Mouse (Mus musculus): ENCODE data around the gene Zcchc8.

Zcchc8 gene

GRCm38 (mm10) chr5:123683377-123684220, 37.3 kb downstream of the Zcchc8 start:
- in situ Hi-C loops (cut with MboI, MseI), result no loop called here

DNA sequence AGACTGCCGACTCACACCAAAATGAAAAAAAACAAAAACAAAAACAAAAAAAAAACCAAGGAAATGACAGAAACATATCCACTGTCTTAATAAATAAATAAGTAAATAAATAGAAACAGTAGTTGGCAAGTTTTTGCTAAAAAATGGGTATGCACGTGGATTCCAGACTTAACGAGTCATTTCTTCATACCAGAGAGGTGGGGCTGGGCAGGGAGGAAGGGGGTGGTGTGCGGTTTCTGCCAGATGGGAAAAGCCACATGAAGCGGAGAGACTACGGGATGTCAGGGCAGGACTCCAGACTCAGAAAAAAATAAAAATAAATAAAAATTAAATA, 37.9 kb downstream of the Zcchc8 start:
- in situ Hi-C loops (cut with MboI, MseI), result no loop called here

DNA sequence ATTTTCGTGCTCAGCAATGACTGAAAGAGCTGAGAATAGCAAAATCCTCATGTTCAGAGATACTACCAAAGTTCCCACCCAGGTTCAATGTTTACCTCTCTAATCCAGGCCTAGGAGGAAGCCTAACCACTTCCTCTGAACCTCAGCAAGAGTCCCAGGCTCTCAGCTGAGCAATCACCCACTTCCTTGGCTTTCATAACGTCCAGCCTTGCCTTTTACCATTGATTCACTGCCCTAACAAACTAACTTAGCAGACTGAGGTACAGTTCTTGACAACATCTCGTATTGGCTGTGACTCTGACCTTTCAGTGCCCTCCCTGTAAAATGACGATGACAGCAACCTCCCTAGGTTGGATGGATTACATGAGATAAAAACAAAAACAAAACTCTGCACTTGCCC, 38.5 kb downstream of the Zcchc8 start:
- in situ Hi-C loops (cut with MboI, MseI), result no loop called here

GRCm38 (mm10) chr5:123679546-123680263, 41.2 kb downstream of the Zcchc8 start:
- in situ Hi-C loops (cut with MboI, MseI), result no loop called here

DNA sequence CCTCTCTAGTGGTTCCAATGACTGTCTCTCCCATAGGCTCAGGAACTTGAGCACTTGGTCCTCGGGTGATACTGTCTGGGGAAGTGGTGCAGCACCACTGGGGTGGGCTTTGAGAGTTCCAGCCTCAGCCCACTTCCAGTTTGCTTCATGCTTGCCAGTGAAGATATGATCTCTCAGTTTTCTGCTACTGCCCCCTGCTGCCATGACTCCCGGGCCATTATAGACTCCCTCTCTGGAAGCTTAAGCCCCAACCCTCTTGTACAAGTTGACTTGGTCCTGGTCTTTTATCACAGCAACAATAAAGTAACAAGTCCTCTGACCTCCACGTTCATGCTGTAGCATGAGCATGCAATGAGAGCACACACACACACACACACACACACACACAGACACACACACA, 41.8 kb downstream of the Zcchc8 start:
- in situ Hi-C loops (cut with MboI, MseI), result no loop called here

DNA sequence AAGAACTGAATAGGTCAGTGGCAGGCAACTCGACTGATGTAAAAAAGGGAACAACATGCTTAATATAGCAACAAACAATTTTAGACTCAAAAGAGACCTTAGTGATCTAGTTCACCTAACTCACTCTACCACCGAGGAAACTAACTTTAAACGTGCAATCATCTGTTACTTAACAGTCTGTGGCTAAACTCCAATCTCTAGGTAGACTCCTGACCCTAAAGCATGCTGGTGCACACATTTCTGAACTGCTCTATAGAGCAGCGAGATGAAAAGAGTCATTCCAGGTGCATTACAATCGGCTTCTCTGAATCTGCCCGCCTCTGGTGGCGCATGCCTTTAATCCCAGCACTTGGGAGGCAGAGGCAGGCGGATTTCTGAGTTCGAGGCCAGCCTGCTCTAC, 45.2 kb downstream of the Zcchc8 start:
- in situ Hi-C loops (cut with MboI, MseI), result no loop called here

DNA sequence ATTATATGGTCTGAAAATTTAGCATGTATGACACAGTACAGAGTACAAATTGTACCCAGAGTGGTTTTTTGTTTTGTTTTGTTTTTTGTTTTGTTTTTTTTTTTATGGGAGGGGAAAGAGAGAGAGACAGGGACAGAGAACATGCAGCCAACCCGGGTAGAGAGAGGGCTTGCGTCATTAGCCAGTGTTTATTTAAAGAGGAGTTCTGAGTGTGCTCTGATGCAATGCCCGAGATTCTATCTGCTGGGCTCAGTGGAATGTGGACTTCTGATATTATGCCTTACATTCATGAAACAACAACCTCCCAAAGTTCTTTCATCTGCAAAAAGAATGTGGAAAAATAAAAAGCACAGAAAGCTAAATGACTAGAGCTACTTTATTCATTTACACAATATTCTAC, 45.7 kb downstream of the Zcchc8 start:
- in situ Hi-C loops (cut with MboI, MseI), result no loop called here

DNA sequence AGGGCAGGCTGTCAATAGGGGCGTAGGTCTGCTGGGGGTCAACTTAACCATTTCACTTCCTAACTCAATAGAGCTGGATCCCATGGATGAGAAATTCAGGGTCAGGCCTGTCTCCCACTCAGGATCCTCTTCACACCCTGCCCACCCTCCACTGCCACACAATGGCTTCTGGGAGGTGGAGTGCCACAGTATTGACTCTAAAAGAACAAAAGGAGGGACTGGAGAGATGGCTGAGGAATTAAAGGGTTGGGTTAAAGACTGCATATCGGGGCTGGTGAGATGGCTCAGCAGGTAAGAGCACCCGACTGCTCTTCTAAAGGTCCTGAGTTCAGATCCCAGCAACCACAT, 49.5 kb downstream of the Zcchc8 start:
- in situ Hi-C loops (cut with MboI, MseI), result no loop called here

- in situ Hi-C loops (cut with MboI, MseI), result no loop called here
Measured at GRCm38 (mm10) chr5:123670800-123671472, 50.0 kb downstream of the Zcchc8 start.

GRCm38 (mm10) chr5:123669991-123670799, 50.7 kb downstream of the Zcchc8 start:
- in situ Hi-C loops (cut with MboI, MseI), result loop anchor here (10.0 kb wide), 1 partner anchor 815 kb away; the partner anchor contains the start of gene Rnf34

DNA sequence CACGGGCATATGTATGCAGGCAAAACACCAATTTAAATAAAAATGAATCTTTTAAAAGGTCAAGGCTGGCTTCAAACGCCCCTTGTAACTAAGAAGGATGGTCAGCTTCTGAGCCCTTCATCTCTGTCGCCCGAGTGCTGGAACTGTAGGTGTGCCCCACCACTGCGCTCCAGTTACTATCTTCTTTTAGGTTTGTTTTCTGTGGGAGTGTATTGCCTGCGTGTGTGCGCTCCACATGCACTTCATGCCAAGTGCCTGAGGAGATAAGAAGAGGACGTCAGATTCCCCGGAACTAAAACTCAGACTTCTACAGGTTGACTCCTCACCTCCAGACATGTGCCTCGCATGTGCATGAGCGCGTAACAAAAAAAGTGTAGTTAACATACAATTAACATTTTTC, 53.0 kb downstream of the Zcchc8 start:
- in situ Hi-C loops (cut with MboI, MseI), result loop anchor here (10.0 kb wide), 1 partner anchor 813 kb away; the partner anchor contains the start of gene Rnf34

DNA sequence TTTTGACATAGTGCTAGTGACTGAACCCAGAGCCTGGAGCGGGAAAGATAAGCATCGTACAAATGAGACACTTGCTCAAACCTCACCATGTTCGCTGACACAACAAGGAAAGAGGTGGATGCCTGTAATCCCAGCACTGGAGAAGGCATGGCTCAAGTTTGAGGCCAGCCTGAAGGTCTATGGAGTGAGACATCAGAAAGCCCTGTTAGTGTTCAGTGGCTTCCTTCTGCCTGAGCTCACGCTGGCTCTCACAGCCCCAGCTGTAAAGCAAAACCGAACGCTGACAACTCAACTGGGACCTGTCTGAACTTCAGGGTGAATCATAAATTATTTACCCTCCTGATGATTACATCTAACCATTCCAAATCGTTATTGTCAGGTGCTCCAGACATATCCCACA, 54.9 kb downstream of the Zcchc8 start:
- in situ Hi-C loops (cut with MboI, MseI), result loop anchor here (10.0 kb wide), 1 partner anchor 811 kb away; the partner anchor contains the start of gene Rnf34

- in situ Hi-C loops (cut with MboI, MseI), result loop anchor here (10.0 kb wide), 1 partner anchor 810 kb away; the partner anchor contains the start of gene Rnf34
Measured at GRCm38 (mm10) chr5:123664329-123664728, 56.6 kb downstream of the Zcchc8 start.

DNA sequence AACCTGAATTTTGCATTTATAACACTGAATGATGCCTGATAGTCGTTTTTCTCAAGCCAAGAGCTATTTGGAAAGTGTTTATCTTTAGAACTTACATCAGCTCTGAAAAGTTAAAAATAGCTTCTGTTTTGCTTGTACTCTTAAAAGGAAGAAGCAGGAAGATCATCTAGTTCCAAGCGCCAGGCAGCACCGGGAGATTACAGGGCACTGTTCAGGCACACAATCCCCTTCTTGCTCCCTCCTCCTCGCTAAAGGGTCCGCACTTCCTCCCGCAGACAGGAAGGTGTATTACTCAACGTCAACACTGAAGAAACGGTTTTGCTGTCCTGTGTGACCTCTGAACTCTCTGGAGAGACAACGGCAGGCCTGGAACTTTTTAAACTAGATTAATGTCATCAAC, 58.8 kb downstream of the Zcchc8 start:
- in situ Hi-C loops (cut with MboI, MseI), result loop anchor here (10.0 kb wide), 1 partner anchor 807 kb away; the partner anchor contains the start of gene Rnf34

DNA sequence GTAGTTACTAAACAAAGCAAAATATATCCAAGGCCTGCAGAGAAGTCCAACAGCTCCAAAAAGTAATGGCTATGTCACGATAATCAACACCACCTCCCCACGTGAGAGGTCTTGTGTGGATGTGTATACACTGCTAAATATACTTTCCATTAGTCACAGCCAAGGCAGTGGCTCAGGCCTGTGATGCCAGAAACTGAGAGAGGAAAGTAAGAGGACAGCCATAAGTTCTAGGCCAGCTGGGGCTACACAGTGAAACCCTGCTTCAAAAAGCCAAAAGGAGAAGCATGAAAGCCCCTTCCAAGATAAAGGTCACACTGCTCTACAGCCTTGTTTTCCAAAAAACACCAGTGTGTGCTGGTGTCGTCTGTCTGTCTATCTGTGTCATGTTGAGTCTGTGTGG, 59.3 kb downstream of the Zcchc8 start:
- in situ Hi-C loops (cut with MboI, MseI), result loop anchor here (10.0 kb wide), 1 partner anchor 807 kb away; the partner anchor contains the start of gene Rnf34

GRCm38 (mm10) chr5:123657651-123658050, 63.2 kb downstream of the Zcchc8 start:
- in situ Hi-C loops (cut with MboI, MseI), result no loop called here

- in situ Hi-C loops (cut with MboI, MseI), result no loop called here
Measured at GRCm38 (mm10) chr5:123654937-123655336, 66.0 kb downstream of the Zcchc8 start.

GRCm38 (mm10) chr5:123653287-123653801, 67.6 kb downstream of the Zcchc8 start:
- in situ Hi-C loops (cut with MboI, MseI), result no loop called here

- in situ Hi-C loops (cut with MboI, MseI), result no loop called here
Measured at GRCm38 (mm10) chr5:123650825-123651224, 70.1 kb downstream of the Zcchc8 start.

All from T-helper 2 cell (primary cell).